Mouse (Mus musculus): Measurements from ENCODE around the gene Ciao1.
"Not testable (repeated sequence)": the region's sequence is repeated elsewhere in the genome, so short reads cannot be mapped to it uniquely, and the experiment has no call there.

Gene Ciao1

DNA sequence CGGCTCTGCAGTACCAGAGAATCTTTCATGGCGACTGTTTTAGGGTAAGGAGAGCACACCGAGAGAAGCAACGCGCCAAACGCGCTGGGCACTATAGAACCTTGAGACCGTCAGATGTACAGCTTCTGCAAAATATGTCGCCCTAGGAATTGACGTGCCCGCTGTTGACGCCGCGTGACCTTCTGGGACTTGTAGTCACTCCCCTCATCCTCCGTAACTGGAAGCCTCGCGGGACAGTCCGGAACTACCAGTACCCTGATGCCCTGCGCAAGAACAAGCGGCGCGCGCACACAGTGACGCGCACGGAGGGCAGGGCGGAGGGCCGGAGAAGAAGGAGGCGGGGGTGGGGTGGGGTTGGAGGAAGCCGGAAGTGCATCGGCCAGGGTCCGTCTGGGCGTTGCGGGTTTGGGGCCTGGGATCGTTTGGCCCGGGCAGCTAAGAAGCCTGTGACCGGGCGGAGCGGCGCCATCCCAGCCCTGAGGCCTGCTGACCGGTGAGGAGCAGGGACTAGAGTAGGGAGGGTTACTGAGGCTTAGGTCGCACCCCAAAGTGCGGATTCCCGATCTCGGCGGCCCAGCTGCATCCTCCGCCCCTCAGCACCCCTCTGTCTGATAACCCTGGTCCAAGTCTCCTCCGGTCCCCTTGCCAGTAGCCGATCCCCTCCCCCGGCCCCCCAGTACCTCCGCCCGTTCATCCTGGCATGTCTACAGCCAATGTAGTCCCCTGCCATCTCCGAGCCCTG lies at the start of gene Ciao1, which contains the start of gene Tmem127:
Ciao1 (minus strand) TSS at position 225 of the 742 bp plus-strand sequence.
Tmem127 (plus strand) TSS at position 317 of the 742 bp plus-strand sequence.
- peak; percentile 98 to 99 for DNase-seq

DNA sequence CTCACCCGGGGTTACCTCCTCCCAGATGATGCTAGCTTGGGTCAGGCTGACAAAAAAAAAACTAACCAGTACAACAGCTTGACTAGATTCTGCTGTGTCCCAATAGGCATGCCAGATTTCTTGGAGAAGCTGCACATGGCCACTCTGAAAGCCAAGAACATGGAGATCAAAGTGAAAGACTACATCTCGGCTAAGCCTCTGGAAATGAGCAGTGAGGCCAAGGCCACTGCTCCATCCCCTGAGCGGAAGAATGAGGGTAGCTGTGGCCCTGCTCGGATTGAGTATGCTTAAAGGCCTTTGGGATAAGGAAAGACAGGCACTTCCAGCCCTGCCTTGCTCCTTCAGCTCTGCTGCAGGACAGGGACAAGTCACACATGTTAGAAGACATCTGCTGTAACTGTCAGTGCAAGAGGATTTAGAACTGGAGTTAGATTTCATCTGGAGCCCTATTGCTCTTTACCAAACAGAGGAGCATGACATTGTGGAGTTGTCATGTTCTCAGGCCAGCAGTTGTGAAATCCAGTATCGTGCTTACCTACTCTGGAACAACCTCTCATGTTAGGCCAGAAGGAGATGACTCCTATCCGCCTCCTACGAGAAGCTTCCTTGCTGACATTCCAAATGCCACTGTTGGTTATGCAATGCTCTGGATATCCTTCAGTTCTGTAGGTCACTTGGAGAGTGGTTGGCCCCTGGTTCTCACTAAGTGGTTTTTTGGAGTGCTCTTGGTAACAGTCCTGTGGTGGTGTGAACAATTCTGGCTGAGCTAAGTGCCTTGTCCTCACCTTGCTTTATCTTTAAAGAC lies 49.6 kb upstream of the Ciao1 start:
- peak; percentile 16 to 52 for DNase-seq

DNA sequence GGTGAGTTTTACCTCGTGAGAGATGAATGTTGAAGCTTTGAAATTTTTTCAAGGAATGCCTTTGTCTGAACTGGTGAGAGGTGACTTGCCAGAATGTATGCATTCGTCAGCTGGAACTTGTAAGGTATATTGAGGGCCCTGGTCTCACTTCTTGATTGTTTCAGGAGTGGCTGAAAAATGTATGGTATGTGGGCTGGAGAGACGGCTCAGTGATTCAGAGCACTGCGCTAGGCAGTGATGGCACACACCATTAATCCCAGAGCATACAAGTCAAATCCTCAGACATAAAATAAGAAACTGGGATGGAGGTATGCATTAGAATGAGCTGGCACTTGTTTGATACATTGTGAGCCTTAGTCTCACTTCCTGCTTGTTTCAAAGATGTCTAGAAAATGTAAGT lies 44.6 kb upstream of the Ciao1 start:
- DNase-seq: no peak

DNA sequence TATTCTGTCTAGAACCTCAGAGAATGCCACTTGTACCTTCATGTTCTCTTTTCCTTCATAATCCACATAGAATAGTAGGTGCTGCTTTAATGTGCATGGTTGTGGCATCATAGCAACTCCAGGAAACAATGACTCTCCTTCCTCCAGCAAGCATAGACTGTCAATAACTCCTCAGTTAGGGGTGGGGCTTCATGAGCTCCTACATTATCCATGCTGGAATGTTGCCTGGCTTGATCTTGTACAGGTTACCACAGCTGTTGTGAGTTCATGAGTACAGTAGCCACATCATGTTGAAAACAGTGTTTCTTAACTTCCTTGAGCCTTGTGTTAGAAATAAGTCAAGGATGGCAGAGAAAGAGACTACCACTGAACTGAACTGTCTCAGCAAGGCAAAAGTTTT lies 30.5 kb upstream of the Ciao1 start:
- DNase-seq: peak in 1 of 2 experiments; percentile 32

DNA sequence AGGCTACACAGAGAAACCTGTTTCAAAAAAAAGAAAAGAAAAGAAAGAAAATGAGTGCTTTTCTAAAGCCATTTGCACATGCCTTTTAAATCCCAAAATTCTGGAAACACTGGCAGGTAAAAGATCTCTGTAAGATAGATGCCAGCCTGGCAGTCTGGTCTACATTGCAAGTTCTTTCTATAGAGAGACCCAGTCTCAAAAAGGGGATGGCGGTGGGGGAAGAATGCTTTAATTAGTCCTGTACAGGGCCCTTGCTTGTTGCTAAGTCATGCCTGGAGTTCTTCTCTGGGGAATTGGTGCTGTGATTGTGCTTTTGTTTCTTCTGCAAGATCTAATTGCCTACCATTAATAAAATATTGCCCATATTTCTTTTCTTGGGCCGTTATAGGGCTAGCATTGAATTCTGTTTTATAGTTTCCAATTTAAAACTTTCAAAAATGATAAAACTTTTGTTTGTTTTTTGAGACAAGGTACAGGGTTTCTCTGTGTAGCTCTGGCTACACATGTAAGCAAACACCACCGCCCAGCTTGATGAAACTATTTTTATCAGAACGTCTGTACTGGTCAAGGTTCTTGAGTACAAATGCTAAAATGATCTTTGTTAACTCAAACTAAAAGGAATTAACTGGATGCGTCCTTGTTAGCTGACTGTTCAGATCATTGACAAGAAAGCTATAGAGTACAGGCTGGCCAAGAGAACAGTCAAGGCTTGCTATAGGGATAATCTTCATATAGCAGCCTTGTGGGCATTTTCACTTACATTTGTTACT lies 28.1 kb upstream of the Ciao1 start:
- DNase-seq: no peak

DNA sequence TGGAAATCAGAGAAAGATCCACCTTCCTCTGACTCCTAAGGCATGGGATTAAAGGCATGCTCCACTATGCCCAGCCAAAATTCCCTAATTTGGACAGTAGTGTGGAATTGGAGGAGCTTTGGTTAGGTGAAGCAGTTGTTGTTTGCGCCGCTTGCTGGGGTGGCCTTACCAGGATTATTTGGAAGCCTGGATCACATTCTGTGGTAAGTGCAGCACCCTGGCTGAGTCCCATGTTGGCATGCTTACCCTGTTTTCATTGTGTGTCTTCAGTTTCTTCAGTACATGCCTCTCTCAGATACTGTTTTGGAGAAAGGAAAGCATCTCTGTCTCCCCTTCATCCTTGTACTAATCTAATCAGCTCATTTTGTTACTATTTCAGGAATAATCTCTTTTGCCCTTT lies 27.0 kb upstream of the Ciao1 start:
- no peak for DNase-seq

DNA sequence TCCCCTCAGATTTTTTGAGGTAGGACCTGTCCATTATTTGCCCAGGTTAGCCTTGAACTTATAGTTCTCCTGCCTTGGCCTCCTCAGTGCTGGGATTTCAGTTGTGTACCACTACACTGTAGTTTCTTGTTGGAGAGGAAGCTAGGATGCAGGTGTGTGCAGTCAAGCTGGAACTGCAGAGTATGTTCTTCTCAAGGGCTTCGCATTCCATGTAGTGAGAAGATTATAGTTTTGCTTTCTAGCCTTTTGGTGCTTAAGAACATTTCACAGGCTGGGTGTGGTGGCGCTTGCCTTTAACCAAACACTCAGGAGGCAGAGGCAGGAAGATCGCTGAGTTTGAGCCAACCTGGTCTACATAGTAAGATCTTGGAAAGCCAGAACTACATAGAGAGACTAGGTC lies 25.2 kb upstream of the Ciao1 start:
- DNase-seq: no peak

DNA sequence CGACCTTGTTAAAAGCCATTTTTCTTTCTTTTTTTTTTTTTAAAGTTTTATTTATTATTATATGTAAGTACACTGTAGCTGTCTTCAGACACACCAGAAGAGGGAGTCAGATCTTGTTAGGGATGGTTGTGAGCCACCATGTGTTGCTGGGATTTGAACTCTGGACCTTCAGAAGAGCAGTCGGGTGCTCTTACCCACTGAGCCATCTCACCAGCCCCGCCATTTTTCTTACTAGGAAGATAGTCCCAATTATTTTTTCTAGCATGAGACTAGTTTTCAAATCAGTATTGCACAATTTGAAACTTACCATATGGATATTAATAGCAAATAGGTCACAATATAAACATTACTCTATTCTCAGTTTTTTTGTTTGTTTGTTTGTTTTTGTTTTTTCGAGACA lies 24.4 kb upstream of the Ciao1 start:
- DNase-seq: not testable (repeated sequence)

DNA sequence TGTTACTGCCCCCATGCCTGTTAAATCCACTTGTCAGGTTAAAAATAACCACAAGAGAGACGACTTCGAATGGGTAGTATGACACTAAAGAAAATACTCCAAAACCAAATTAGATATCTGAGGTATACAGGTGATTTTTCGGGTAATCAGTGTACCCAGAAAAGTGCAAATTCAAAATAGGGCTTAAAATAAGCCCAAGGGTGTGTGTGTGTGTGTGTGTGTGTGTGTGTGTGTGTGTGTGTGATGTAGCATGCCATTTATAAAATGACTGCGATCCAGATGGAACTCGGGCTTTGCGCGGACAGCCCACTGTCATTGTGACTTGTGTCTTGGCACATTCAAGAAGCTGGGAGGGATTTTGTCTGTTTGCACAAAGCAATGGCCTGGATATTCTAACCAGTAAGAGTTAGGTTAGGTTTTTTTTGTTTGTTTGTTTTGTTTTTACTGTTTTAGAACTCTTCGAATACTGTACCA lies 23.5 kb upstream of the Ciao1 start:
- DNase-seq: peak in 1 of 2 experiments; percentile 28

DNA sequence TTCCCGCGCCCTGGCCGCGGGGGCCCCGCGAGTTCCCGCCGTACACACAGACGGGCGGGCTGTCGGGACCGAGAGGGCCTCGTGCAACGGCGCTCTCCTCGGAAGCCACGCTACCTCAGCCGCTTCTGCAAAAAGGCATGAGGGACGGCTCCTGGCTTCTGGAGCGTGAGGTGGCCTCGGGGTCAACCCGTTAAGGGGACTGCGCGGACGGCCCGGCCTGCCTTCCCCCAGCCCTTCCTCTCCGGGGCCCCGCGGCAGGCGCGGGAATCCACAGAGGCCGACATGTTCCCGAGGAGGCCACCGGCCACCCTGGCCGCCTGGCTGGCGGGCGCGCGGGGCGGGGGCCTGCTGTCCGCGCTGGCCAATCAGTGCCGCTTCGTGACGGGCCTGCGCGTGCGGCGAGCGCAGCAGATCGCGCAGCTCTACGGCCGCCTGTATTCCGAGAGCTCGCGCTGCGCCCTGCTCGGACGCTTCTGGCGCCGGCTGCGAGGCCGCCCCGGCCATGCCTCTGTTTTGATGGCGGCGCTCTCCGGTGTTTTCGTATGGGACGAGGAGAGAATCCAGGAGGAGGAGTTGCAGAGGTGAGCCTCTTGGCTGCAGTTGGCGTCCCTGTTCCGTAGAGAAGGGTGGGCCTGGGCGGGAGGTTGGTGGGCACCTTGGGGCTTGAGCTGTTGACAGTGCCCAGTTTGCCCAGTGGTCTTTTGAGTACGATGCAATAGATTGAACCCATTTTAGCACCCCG lies 22.9 kb upstream of the Ciao1 start:
- peak; percentile 86 to 88 for DNase-seq

DNA sequence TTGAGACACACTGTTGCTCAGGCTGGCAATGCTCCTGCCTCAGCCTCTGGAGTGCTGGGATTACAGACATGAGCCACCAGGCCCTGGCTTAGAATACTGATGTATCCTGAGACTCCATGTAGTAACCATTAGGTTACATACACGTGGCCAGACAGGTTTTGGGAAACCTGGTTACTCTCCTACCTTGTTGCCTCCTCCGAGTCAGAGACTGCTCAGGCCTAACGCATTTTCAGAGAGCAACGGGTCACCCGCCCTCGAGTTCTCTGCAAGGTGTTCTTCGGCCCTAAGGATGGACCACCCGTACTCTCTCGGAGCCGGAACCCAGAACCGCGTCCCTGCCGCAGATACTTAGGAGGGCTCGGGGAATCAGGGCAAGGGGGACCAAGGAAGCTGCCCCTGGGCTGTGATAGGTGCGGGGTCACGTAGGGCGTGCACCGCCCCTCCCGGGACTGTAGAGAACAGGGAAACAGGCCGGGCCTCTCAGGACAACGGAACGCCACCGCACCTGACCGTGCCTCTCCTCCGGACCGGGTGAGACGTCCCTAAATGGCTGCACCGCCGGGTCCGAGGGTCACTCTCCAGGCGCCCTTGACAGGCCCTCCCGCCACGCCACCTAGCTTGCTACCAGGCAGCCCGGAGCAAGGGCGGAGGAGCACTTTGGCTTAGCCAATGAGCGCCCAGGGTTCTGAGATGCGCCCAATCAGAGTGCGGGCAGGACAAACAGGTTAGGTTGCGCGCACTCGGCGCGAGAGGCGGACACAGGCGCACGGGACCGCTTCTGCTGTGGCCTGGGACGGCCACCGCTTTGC lies 22.1 kb upstream of the Ciao1 start, which contains the start of gene Stard7:
Stard7 (plus strand) TSS at position 728 of the 809 bp plus-strand sequence.
- peak; percentile 97 to 98 for DNase-seq

DNA sequence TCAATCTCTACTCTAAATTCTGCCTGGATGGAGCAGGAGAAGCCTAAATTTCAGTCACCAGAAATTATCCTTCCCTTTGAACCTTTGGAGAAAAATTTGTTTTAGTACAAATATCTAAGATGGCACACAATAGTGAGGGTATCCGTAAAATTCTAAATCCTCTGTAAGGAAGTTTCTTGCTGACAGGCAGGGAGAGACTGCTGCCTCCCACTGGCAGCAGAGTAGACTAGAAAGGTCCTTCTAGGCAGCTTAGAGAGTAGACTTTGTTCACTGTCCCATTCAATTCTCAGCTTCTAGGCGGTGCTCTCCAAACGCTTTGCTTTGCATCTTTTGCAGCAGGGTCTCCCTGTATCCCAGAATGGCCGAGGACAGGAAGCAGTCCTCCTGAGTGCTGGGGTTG lies 20.2 kb upstream of the Ciao1 start:
- DNase-seq: no peak

DNA sequence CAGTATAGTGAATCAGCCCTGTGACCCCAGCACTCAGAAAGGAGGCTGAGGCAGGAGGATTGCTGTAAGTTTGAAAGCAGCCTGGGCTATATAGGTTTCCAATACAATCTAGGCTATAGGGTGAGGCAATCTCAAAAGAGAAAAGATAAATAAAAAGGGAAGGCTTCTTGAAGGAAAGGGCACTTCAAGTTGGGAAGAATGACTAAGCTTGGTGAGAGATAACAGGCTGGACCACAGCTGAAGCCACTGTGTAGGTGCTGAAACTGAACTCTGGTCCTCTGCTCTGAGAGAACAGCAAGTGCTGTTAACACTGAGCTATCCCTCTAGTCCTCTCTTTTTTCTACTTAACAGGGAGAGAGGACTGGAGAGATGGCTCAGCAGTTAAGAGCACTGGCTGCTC lies 14.9 kb upstream of the Ciao1 start:
- no peak for DNase-seq

DNA sequence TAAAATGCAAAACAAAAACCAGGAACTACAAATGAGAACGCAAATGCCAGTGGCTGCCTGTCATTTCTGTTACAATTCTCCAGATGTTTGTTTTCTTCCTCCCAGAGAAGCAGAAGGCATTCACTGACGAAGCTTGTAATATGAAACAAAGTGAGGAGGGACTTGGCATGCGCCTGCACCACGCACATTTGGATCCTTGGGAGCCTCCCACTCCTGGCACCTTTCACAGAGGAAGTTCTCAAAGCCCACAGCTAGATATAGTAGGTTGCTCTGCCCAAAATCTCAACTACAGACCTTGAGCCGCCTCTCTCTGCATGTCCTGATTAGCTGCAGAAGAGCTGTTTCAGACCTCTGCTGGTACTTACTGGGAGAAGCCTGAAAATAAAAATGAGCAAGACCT lies 11.7 kb upstream of the Ciao1 start:
- peak in 1 of 2 experiments; percentile 36 for DNase-seq

DNA sequence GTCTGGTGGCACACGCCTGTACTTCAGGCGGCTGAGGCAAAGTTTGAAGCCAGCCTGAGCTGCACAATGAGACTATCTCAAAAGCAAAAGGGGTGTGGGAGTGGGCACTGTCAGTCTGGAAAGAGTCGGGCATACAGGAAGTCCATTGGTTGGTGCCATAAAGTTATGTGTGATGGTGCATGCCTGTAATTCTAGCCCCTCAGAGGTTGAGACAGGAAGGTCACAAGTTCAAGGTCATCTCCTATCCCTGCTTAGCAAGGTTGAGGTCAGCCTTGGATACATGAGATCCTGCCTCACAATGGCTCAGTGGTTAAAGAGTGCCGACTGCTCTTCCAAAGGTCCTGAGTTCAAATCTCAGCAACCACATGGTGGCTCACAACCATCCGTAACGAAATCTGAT lies 7.7 kb upstream of the Ciao1 start:
- DNase-seq: no peak

DNA sequence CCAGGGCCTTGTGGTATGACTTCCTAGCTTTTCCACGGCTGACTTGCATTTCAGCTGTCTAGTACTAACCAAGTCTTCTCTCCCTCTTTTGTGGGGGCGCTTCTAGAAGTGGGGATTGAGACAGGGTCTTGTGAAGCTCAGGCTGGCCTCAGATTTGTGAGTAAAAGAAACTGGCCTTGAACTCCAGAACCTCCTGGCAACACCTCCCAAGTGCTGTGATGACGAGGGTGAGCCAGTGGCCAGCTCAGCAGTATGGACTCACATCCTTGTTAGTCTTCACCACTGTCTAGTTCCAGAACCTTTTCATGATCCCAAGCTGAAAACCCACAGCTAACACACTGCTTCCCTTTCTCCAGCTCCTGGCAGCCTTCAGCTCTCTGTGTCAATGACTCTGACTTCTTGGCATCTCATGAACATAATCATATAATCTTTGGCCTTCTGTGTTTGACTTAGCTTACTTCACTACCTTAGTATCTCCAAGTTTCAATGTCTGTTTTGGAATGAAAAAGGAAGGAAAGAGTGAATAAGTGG lies 7.1 kb upstream of the Ciao1 start:
- no peak for DNase-seq

DNA sequence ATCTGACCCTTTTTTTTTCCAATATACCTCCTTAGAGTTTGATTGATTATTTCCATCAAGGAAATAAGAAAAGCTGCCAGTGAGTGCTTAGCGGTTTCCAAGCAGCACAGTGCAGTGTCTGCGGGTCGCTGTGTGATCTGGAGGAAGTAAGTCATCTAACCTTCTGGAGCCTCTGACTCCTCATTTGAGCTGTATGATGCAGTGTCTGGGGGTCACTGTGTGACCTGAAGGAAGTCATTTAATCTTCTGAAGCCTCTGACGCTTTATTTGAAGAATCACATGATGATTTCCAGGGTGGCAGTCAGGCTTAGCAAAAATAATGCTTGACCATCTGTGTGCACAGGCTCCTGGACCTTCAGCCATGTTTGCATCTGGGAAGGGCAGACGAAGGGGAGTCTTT lies 5.2 kb upstream of the Ciao1 start:
- no peak for DNase-seq

DNA sequence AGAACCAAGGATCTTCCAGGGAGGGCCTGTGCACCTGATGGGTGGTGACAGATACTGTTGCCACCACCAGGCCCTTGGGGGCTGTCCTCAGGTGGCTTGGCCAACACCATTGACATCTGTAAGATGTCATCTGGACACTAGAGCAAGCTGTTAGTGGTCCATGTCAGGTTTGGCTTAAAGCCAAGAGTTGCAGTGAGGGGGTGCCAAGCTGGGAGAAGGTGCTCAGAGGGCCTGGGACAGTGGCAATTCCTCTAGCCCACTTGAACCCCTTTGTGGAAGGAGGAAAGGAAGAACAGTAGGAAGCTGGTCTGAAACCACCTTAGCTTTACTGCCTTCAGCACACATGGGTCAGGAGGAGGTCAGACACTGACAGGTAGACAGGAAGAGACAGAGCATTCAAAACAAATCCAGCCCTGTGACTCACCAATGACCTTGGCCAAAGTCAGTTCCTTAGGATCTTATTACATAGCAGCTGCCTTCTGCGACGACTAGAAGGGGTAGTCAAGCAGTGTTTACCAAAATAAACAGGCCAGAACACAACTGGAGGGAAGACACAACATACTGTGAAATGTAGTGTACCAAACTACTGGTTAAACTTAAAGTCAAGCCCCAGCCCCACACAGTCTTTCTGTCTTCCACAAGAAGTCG lies 4.4 kb upstream of the Ciao1 start:
- no peak for DNase-seq

DNA sequence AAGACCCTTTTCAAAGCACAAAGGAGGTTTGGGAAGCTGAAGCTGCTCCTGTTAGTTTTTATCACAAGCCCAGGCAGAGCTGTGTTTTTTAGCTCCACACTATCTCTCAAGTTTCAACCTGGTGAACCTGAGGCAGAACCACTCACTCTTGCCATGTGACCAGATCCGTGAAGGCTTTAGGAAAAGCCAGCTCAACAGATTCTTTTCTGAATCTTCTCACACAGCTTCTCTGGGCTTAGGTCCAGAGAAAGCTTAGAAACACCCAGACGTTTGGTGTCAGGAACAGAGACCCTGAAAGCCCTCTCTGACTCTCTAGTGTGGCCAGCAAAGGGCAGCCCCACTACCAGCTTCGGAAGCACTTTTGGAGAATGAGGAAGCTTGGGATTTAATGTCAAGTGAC lies 3.8 kb upstream of the Ciao1 start:
- DNase-seq: no peak

DNA sequence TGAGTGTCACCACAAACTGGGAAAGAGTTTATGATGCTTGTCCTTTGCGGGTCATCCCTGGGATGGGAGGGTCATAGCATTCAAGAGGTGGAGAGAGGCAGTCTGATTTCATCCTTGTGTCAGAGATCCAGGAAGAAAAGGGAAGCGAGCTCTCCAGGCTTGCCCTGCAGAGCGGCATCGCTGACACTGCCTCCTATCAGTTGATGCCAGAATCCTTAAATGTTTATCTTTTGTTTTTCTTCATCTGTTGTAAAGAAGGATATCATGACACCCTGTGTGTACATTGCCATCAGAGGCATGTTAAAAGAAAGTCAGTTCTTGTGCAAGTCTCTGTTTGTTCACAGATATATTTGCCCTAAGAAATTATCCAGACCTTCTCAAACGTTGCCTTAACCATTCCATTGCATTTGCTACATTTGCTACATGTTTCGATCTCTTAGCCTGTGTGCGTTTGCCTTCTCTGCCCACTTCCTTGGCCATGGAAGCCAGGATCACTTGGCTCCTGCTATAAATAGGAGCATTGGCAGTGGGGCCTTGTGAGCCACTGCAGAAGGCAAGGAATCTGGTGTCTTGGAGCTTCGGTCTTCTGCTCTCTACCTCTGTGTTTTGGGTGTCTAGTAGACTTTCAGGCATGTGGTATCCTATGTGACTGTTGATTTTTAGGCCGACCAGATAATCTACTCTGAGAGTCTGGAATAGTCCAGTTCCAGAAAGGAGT lies 2.8 kb upstream of the Ciao1 start:
- no peak for DNase-seq
